Mouse (Mus musculus): ENCODE data around the gene Ubr3. TPM values are rescaled to one million over a fixed set of nuclear protein-coding genes. Genes with fewer than 3 reads are reported as not detected.
"Not testable (repeated sequence)": the region's sequence is repeated elsewhere in the genome, so short reads cannot be mapped to it uniquely, and the experiment has no call there.

The Ubr3 gene
- polyA plus RNA-seq, 1 experiment: 6.3 TPM

- no peak for TF ChIP-seq MAX (IDR thresholded peaks at IDR 0.05)
- Histone ChIP-seq H3K27me3 (ENCODE audit: control insufficient read depth, insufficient read depth, insufficient read length) (peaks cover 3% of the 10 kb centered on the region), H3K4me3 (ENCODE audit: insufficient read depth, poor library complexity, severe bottlenecking) (no peak overlapping the region), H3K79me3 (ENCODE audit: low read depth) (peaks cover 32% of the 10 kb centered on the region), H3ac (ENCODE audit: control insufficient read depth, insufficient read length, low read depth) (no peak overlapping the region), H3K79me2 (ENCODE audit: control insufficient read depth, insufficient read depth) (peaks cover 35% of the 10 kb centered on the region), H3K36me3 (ENCODE audit: control insufficient read depth, insufficient read depth) (peaks cover 7% of the 10 kb centered on the region)
Observed at GRCm38 (mm10) chr2:69895502-69896223, 1.4 kb upstream of the Ubr3 start.

- no peak for TF ChIP-seq MYOD1 (IDR thresholded peaks at IDR 0.05; ENCODE audit: control insufficient read depth, insufficient read length, low read depth)
- TF ChIP-seq FOSL1 (IDR thresholded peaks at IDR 0.05; ENCODE audit: insufficient read depth, low read length, poor library complexity, severe bottlenecking): no peak
- no peak for TF ChIP-seq USF1 (IDR thresholded peaks at IDR 0.05; ENCODE audit: low read depth)
- no peak for TF ChIP-seq MAX (IDR thresholded peaks at IDR 0.05)
- no peak for TF ChIP-seq MYOG (IDR thresholded peaks at IDR 0.05; ENCODE audit: control insufficient read depth, extremely low read depth, insufficient read length)
- no peak for TF ChIP-seq CEBPB (IDR thresholded peaks at IDR 0.05; ENCODE audit: low read depth)
- TF ChIP-seq CTCF (IDR thresholded peaks at IDR 0.05; ENCODE audit: control insufficient read depth, insufficient read depth, insufficient read length): no peak
- Histone ChIP-seq H3K36me3 (ENCODE audit: control insufficient read depth, insufficient read depth) (peaks cover 12% of the 10 kb centered on the region), H3K27me3 (ENCODE audit: control insufficient read depth, insufficient read depth, insufficient read length) (peaks cover 3% of the 10 kb centered on the region), H3K4me3 (ENCODE audit: insufficient read depth, poor library complexity, severe bottlenecking) (no peak overlapping the region), H3ac (ENCODE audit: control insufficient read depth, insufficient read length, low read depth) (no peak overlapping the region), H3K79me3 (ENCODE audit: low read depth) (peaks cover 38% of the 10 kb centered on the region), H3K79me2 (ENCODE audit: control insufficient read depth, insufficient read depth) (peaks cover 40% of the 10 kb centered on the region)
Observed at GRCm38 (mm10) chr2:69896224-69896581, 843 bp upstream of the Ubr3 start.

GRCm38 (mm10) chr2:69897618-69898575 is 851 bp downstream of the Ubr3 start:
- peak; percentile 59 for TF ChIP-seq CEBPB (IDR thresholded peaks at IDR 0.05; ENCODE audit: low read depth)
- no peak for TF ChIP-seq FOSL1 (IDR thresholded peaks at IDR 0.05; ENCODE audit: insufficient read depth, low read length, poor library complexity, severe bottlenecking)
- Histone ChIP-seq H3K79me2 (ENCODE audit: control insufficient read depth, insufficient read depth) (peaks cover 57% of the 10 kb centered on the region), H3K36me3 (ENCODE audit: control insufficient read depth, insufficient read depth) (peaks cover 18% of the 10 kb centered on the region), H3K79me3 (ENCODE audit: low read depth) (peaks cover 52% of the 10 kb centered on the region), H3K27me3 (ENCODE audit: control insufficient read depth, insufficient read depth, insufficient read length) (no peaks in the 10 kb centered on the region), H3K4me3 (ENCODE audit: insufficient read depth, poor library complexity, severe bottlenecking) (peak overlapping the region; percentile 87), H3ac (ENCODE audit: control insufficient read depth, insufficient read length, low read depth) (peak overlapping the region; percentile 51)

- Histone ChIP-seq H3K4me3 (ENCODE audit: insufficient read depth, poor library complexity, severe bottlenecking) (no peak overlapping the region), H3K79me3 (ENCODE audit: low read depth) (peaks cover 84% of the 10 kb centered on the region), H3K27me3 (ENCODE audit: control insufficient read depth, insufficient read depth, insufficient read length) (no peaks in the 10 kb centered on the region), H3K79me2 (ENCODE audit: control insufficient read depth, insufficient read depth) (peaks cover 91% of the 10 kb centered on the region), H3K36me3 (ENCODE audit: control insufficient read depth, insufficient read depth) (peaks cover 18% of the 10 kb centered on the region), H3ac (ENCODE audit: control insufficient read depth, insufficient read length, low read depth) (no peak overlapping the region)
- no peak for TF ChIP-seq MYOG (IDR thresholded peaks at IDR 0.05; ENCODE audit: control insufficient read depth, extremely low read depth, insufficient read length)
- no peak for TF ChIP-seq CTCF (IDR thresholded peaks at IDR 0.05; ENCODE audit: control insufficient read depth, insufficient read depth, insufficient read length)
- no peak for TF ChIP-seq MYOD1 (IDR thresholded peaks at IDR 0.05; ENCODE audit: control insufficient read depth, insufficient read length, low read depth)
Observed at GRCm38 (mm10) chr2:69903541-69903940, 6.5 kb downstream of the Ubr3 start.

GRCm38 (mm10) chr2:69907394-69907793 is 10.3 kb downstream of the Ubr3 start:
- H3K4me3 ChIP-seq (ENCODE audit: insufficient read depth, poor library complexity, severe bottlenecking); H3ac ChIP-seq (ENCODE audit: control insufficient read depth, insufficient read length, low read depth); H3K36me3 ChIP-seq (ENCODE audit: control insufficient read depth, insufficient read depth); H3K27me3 ChIP-seq (ENCODE audit: control insufficient read depth, insufficient read depth, insufficient read length): not testable (repeated sequence)
- Histone ChIP-seq H3K79me3 (ENCODE audit: low read depth) (peaks cover 71% of the 10 kb centered on the region), H3K79me2 (ENCODE audit: control insufficient read depth, insufficient read depth) (peaks cover 91% of the 10 kb centered on the region)

- no peak for TF ChIP-seq CEBPB (IDR thresholded peaks at IDR 0.05; ENCODE audit: low read depth)
- no peak for TF ChIP-seq USF1 (IDR thresholded peaks at IDR 0.05; ENCODE audit: low read depth)
- no peak for TF ChIP-seq CTCF (IDR thresholded peaks at IDR 0.05; ENCODE audit: control insufficient read depth, insufficient read depth, insufficient read length)
- TF ChIP-seq FOSL1 (IDR thresholded peaks at IDR 0.05; ENCODE audit: insufficient read depth, low read length, poor library complexity, severe bottlenecking): no peak
- no peak for TF ChIP-seq MYOD1 (IDR thresholded peaks at IDR 0.05; ENCODE audit: control insufficient read depth, insufficient read length, low read depth)
- H3K79me3 ChIP-seq (ENCODE audit: low read depth): peaks cover 38% of the 10 kb centered on the region
- H3ac ChIP-seq (ENCODE audit: control insufficient read depth, insufficient read length, low read depth): no peak overlapping the region
- H3K4me3 ChIP-seq (ENCODE audit: insufficient read depth, poor library complexity, severe bottlenecking): no peak overlapping the region
- H3K36me3 ChIP-seq (ENCODE audit: control insufficient read depth, insufficient read depth): peaks cover 10% of the 10 kb centered on the region
- peaks cover 62% of the 10 kb centered on the region for H3K79me2 ChIP-seq (ENCODE audit: control insufficient read depth, insufficient read depth)
- no peaks in the 10 kb centered on the region for H3K27me3 ChIP-seq (ENCODE audit: control insufficient read depth, insufficient read depth, insufficient read length)
Observed at GRCm38 (mm10) chr2:69912801-69913200, 15.8 kb downstream of the Ubr3 start.

Data from C2C12 (cell line).